Mouse (Mus musculus): ENCODE measurements around the gene Lix1l. TPM values are rescaled to one million over a fixed set of nuclear protein-coding genes. Genes with fewer than 3 reads are reported as not detected.
A peak's percentile ranks its signal among the peaks of the same experiment; 100 is the strongest.

Gene Lix1l
- polyA plus RNA-seq, 1 experiment from 2014 or later = 6.4 TPM

GRCm38 (mm10) chr3:96634015-96634414 is 33.1 kb downstream of the Lix1l start:
- no peak for DNase-seq (ENCODE audit: low spot score, missing footprints)
- ATAC-seq (ENCODE audit: low FRiP score) = no peak
- no peak overlapping the region for H3K9ac ChIP-seq (ENCODE audit: low read length)
- WGBS = 63% methylated on average over 1 of the region's 1 CpGs
- no peak overlapping the region for H3K27ac ChIP-seq (ENCODE audit: low read depth, low read length)
- H3K4me1 ChIP-seq (ENCODE audit: control insufficient read depth, insufficient read depth, low read length) = peaks cover 14% of the 10 kb centered on the region
- H3K9me3 ChIP-seq (ENCODE audit: control insufficient read depth, low read length) = no peaks in the 10 kb centered on the region
- no peaks in the 10 kb centered on the region for H3K27me3 ChIP-seq (ENCODE audit: control insufficient read depth, insufficient read depth, low read length)
- no peak overlapping the region for H3K4me3 ChIP-seq (ENCODE audit: low read depth, low read length)
- no peak overlapping the region for H3K4me2 ChIP-seq
- H3K36me3 ChIP-seq (ENCODE audit: control insufficient read depth, insufficient read depth, low read length) = peaks cover 5% of the 10 kb centered on the region; the same call in 1 of the 2 replicates

DNA sequence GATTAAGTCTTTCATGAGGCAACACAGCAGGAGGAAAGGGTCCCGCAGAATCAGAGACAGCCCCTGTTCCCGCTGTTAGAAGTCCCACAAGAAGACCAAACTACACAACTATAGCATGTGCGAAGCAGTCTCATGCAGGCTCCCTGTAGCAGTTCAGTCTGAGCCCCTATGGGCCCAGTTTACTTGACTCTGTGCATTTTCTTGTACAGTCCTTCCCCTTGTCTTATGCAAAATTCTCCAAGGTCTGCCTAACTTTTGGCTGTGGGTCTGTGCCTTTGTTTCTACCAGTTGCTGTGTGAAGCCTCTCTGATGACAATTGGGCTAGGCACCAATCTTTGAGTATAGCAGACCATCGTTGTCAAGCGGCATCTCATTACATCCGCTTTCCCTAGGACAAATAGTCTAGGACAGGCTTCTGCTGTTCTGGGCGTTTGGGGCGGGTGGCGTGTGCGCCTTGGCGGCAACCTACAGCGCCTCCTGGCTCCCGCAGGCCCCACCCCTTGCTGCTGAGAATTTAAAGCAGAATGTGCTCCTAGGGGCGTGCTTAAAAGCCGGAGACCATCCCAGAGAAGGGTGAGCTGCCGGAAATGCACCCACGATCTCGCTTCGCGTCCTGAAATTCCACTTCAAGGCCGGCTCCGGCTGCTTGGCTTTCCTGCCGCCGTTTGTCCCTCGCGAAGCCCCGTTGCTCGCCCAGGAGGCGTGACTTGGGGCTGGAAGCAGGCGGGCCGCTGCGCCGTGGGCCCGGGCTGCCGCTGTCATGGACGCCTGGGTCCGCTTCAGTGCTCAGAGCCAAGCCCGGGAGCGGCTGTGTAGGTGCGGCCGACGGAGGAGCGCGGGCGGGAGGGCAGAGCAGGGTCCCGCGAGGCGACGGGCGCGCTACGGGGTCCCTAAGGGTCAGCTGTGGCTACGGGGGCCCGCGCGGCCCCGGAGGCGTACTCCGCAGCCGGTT is 34.3 kb downstream of the Lix1l start, which contains the start of the genes Pex11b and Gm42957:
TSS of gene Pex11b (plus strand) at position 449 of the 952 bp plus-strand sequence.
TSS of gene Gm42957 (plus strand) at position 547 of the 952 bp plus-strand sequence.
- ATAC-seq (ENCODE audit: low FRiP score) (peak; percentile 92), DNase-seq (ENCODE audit: low spot score, missing footprints) (peak; percentile 98)
- Histone ChIP-seq H3K27ac (ENCODE audit: low read depth, low read length) (peak within 1 kb of the TSS; percentile 37), H3K4me2 (peak within 1 kb of the TSS; percentile 88), H3K9ac (ENCODE audit: low read length) (peak within 1 kb of the TSS; percentile 80), H3K27me3 (ENCODE audit: control insufficient read depth, insufficient read depth, low read length) (no peaks in the 10 kb centered on the region), H3K36me3 (ENCODE audit: control insufficient read depth, insufficient read depth, low read length) (peaks cover 7% of the 10 kb centered on the region; the same call in 1 of the 2 replicates), H3K4me3 (ENCODE audit: low read depth, low read length) (peak within 1 kb of the TSS; percentile 56), H3K9me3 (ENCODE audit: control insufficient read depth, low read length) (no peaks in the 10 kb centered on the region), H3K4me1 (ENCODE audit: control insufficient read depth, insufficient read depth, low read length) (peaks cover 10% of the 10 kb centered on the region)
- 1% methylated on average over 60 of the region's 60 CpGs for WGBS

DNA sequence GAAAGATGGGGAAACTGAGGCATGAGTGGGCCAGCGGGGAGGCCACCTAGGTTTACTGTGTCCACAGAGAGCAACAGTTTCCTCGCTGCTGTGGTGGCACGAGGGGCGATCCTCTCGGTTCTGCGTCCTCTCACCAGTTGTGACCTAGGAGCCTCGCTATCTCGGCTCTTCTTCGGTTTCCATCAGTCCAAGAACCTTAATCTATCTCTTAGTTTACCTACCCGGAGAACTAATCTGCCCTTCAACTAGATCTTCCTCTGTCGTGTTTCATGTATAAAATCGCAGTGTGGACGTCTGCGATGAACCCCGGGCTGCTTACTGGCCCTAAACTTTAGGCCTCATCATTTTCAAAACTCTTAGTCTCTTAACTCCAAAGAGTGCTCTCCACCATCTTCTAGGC is 35.0 kb downstream of the Lix1l start:
- H3K9me3 ChIP-seq (ENCODE audit: control insufficient read depth, low read length) = no peaks in the 10 kb centered on the region
- H3K27me3 ChIP-seq (ENCODE audit: control insufficient read depth, insufficient read depth, low read length) = no peaks in the 10 kb centered on the region
- peak overlapping the region; percentile 80 for H3K9ac ChIP-seq (ENCODE audit: low read length)
- peak overlapping the region; percentile 88 for H3K4me2 ChIP-seq
- peaks cover 6% of the 10 kb centered on the region for H3K4me1 ChIP-seq (ENCODE audit: control insufficient read depth, insufficient read depth, low read length)
- 13% methylated on average over 15 of the region's 15 CpGs for WGBS
- H3K4me3 ChIP-seq (ENCODE audit: low read depth, low read length) = peak overlapping the region; percentile 56
- DNase-seq (ENCODE audit: low spot score, missing footprints) (no peak), ATAC-seq (ENCODE audit: low FRiP score) (no peak)
- H3K36me3 ChIP-seq (ENCODE audit: control insufficient read depth, insufficient read depth, low read length) = peaks cover 7% of the 10 kb centered on the region; the same call in 1 of the 2 replicates
- no peak overlapping the region; the same call in 1 of the 2 replicates for H3K27ac ChIP-seq (ENCODE audit: low read depth, low read length)

- Histone ChIP-seq H3K4me3 (ENCODE audit: low read depth, low read length) (peak overlapping the region; percentile 56), H3K4me1 (ENCODE audit: control insufficient read depth, insufficient read depth, low read length) (peaks cover 3% of the 10 kb centered on the region; the same call in 1 of the 2 replicates), H3K27me3 (ENCODE audit: control insufficient read depth, insufficient read depth, low read length) (no peaks in the 10 kb centered on the region), H3K9ac (ENCODE audit: low read length) (peak overlapping the region; percentile 80), H3K27ac (ENCODE audit: low read depth, low read length) (no peak overlapping the region), H3K36me3 (ENCODE audit: control insufficient read depth, insufficient read depth, low read length) (peaks cover 7% of the 10 kb centered on the region; the same call in 1 of the 2 replicates), H3K4me2 (peak overlapping the region; percentile 88), H3K9me3 (ENCODE audit: control insufficient read depth, low read length) (no peaks in the 10 kb centered on the region)
- ATAC-seq (ENCODE audit: low FRiP score) (no peak), DNase-seq (ENCODE audit: low spot score, missing footprints) (no peak)
- 69% methylated on average over 11 of the region's 11 CpGs for WGBS
Observed at GRCm38 (mm10) chr3:96636448-96636847, 35.5 kb downstream of the Lix1l start.

GRCm38 (mm10) chr3:96639219-96639618 is 38.3 kb downstream of the Lix1l start:
- WGBS = 69% methylated on average over 1 of the region's 1 CpGs
- no peak overlapping the region for H3K4me2 ChIP-seq
- no peaks in the 10 kb centered on the region for H3K9me3 ChIP-seq (ENCODE audit: control insufficient read depth, low read length)
- H3K27ac ChIP-seq (ENCODE audit: low read depth, low read length) = no peak overlapping the region
- no peak overlapping the region for H3K9ac ChIP-seq (ENCODE audit: low read length)
- no peaks in the 10 kb centered on the region for H3K27me3 ChIP-seq (ENCODE audit: control insufficient read depth, insufficient read depth, low read length)
- peak; percentile 89 for DNase-seq (ENCODE audit: low spot score, missing footprints)
- no peak for ATAC-seq (ENCODE audit: low FRiP score)
- H3K4me3 ChIP-seq (ENCODE audit: low read depth, low read length) = no peak overlapping the region
- peaks cover 6% of the 10 kb centered on the region; the same call in 1 of the 2 replicates for H3K36me3 ChIP-seq (ENCODE audit: control insufficient read depth, insufficient read depth, low read length)
- peaks cover 3% of the 10 kb centered on the region; the same call in 1 of the 2 replicates for H3K4me1 ChIP-seq (ENCODE audit: control insufficient read depth, insufficient read depth, low read length)

GRCm38 (mm10) chr3:96645018-96645649 is 44.2 kb downstream of the Lix1l start, which contains the start of gene Itga10:
Gene Itga10 (plus strand): TSS chr3:96645584.
- H3K27ac ChIP-seq (ENCODE audit: low read depth, low read length) = no peak within 1 kb of the TSS
- DNase-seq (ENCODE audit: low spot score, missing footprints) (peak; percentile 86), ATAC-seq (ENCODE audit: low FRiP score) (0 out of 2 replicates have a peak, but pooled peaks have one; percentile 38)
- no peak within 1 kb of the TSS for H3K4me3 ChIP-seq (ENCODE audit: low read depth, low read length)
- H3K27me3 ChIP-seq (ENCODE audit: control insufficient read depth, insufficient read depth, low read length) = no peaks in the 10 kb centered on the region
- H3K9ac ChIP-seq (ENCODE audit: low read length) = no peak within 1 kb of the TSS
- peaks cover 3% of the 10 kb centered on the region; the same call in 1 of the 2 replicates for H3K36me3 ChIP-seq (ENCODE audit: control insufficient read depth, insufficient read depth, low read length)
- H3K4me2 ChIP-seq = no peak within 1 kb of the TSS
- no peaks in the 10 kb centered on the region for H3K4me1 ChIP-seq (ENCODE audit: control insufficient read depth, insufficient read depth, low read length)
- no peaks in the 10 kb centered on the region for H3K9me3 ChIP-seq (ENCODE audit: control insufficient read depth, low read length)
- 65% methylated on average over 7 of the region's 7 CpGs for WGBS

- Histone ChIP-seq H3K9me3 (ENCODE audit: control insufficient read depth, low read length) (no peaks in the 10 kb centered on the region), H3K4me1 (ENCODE audit: control insufficient read depth, insufficient read depth, low read length) (no peaks in the 10 kb centered on the region), H3K9ac (ENCODE audit: low read length) (no peak overlapping the region), H3K27me3 (ENCODE audit: control insufficient read depth, insufficient read depth, low read length) (no peaks in the 10 kb centered on the region), H3K4me2 (no peak overlapping the region), H3K27ac (ENCODE audit: low read depth, low read length) (no peak overlapping the region), H3K36me3 (ENCODE audit: control insufficient read depth, insufficient read depth, low read length) (peaks cover 3% of the 10 kb centered on the region; the same call in 1 of the 2 replicates), H3K4me3 (ENCODE audit: low read depth, low read length) (no peak overlapping the region)
- 68% methylated on average over 3 of the region's 3 CpGs for WGBS
- no peak for ATAC-seq (ENCODE audit: low FRiP score)
- DNase-seq (ENCODE audit: low spot score, missing footprints) = no peak
Observed at GRCm38 (mm10) chr3:96647365-96647764, 46.4 kb downstream of the Lix1l start.

- ATAC-seq (ENCODE audit: low FRiP score) = no peak
- 86% methylated on average over 2 of the region's 2 CpGs for WGBS
- no peaks in the 10 kb centered on the region for H3K9me3 ChIP-seq (ENCODE audit: control insufficient read depth, low read length)
- DNase-seq (ENCODE audit: low spot score, missing footprints) = no peak
- H3K4me2 ChIP-seq = no peak overlapping the region
- H3K27me3 ChIP-seq (ENCODE audit: control insufficient read depth, insufficient read depth, low read length) = no peaks in the 10 kb centered on the region
- H3K4me3 ChIP-seq (ENCODE audit: low read depth, low read length) = no peak overlapping the region
- no peaks in the 10 kb centered on the region for H3K36me3 ChIP-seq (ENCODE audit: control insufficient read depth, insufficient read depth, low read length)
- H3K4me1 ChIP-seq (ENCODE audit: control insufficient read depth, insufficient read depth, low read length) = peaks cover 3% of the 10 kb centered on the region; the same call in 1 of the 2 replicates
- no peak overlapping the region for H3K9ac ChIP-seq (ENCODE audit: low read length)
- H3K27ac ChIP-seq (ENCODE audit: low read depth, low read length) = no peak overlapping the region
Observed at GRCm38 (mm10) chr3:96660901-96661300, 60.0 kb downstream of the Lix1l start.

Measured in midbrain, embryonic 11.5 days (tissue).